Mouse (Mus musculus) stomach, embryonic 14.5 days (tissue): ENCODE data around the gene Atoh8. TPM values are rescaled to one million over a fixed set of nuclear protein-coding genes. Genes with fewer than 3 reads are reported as not detected.
A peak's percentile ranks its signal among the peaks of the same experiment; 100 is the strongest.

ENCODE experiments used
- ATAC-seq: fragments of 200-750 bp; cut with Nextera tagmentation; 2 replicates; pipeline ENCODE4 v1.8.0; 2017; ENCODE audit warnings: low read depth, moderate TSS enrichment; ENCODE audit not compliant: insufficient number of reproducible peaks, insufficient read depth, low FRiP score
- H3K27ac ChIP-seq: fragments of 300-500 bp; sonication (generic); 2 replicates; pipeline ENCODE4 v1.5.1; 2014; ENCODE audit warnings: mild to moderate bottlenecking, low read length, moderate library complexity, mixed read lengths
- H3K27me3 ChIP-seq: fragments of 300-500 bp; sonication (generic); 2 replicates; pipeline ENCODE4 v1.6.1; 2014; ENCODE audit warnings: low read length, control low read depth, mixed read lengths; ENCODE audit not compliant: control insufficient read depth, insufficient read depth
- H3K36me3 ChIP-seq: fragments of 300-500 bp; sonication (generic); 2 replicates; pipeline ENCODE4 v1.6.1; 2014; ENCODE audit warnings: mild to moderate bottlenecking, control low read depth, low read length, moderate library complexity, mixed read lengths; ENCODE audit not compliant: control insufficient read depth, insufficient read depth
- H3K4me1 ChIP-seq: fragments of 300-500 bp; sonication (generic); 2 replicates; pipeline ENCODE4 v1.6.1; 2014; ENCODE audit warnings: low read length, control low read depth, mixed read lengths; ENCODE audit not compliant: control insufficient read depth, insufficient read depth
- H3K4me2 ChIP-seq: fragments of 300-500 bp; sonication (generic); replicated peaks from 2 replicates; pipeline ENCODE4 v1.6.1; 2014; ENCODE audit warnings: low read depth, low read length, control low read depth
- H3K4me3 ChIP-seq: fragments of 300-500 bp; sonication (generic); 2 replicates; pipeline ENCODE4 v1.5.1; 2014; ENCODE audit warnings: low read depth, low read length, control low read depth
- H3K9ac ChIP-seq: fragments of 300-500 bp; sonication (generic); replicated peaks from 2 replicates; pipeline ENCODE4 v1.6.1; 2014; ENCODE audit warnings: low read depth, mild to moderate bottlenecking, control low read depth, low read length, moderate library complexity, mixed read lengths
- H3K9me3 ChIP-seq: fragments of 300-500 bp; sonication (generic); 2 replicates; pipeline ENCODE4 v1.6.1; 2016; ENCODE audit warnings: low read depth, low read length, control low read depth; ENCODE audit not compliant: control insufficient read depth
- WGBS: fragments of 180-500 bp; shearing (Covaris S2); extraction: QIAGEN DNeasy Blood & Tissue Kit; methylation state at CpG from one replicate; pipeline ENCODE4 v1.1.7; 2014; 5-methylcytosine and 5-hydroxymethylcytosine counted together
- polyA plus RNA-seq: library from polyadenylated mRNA; unstranded; fragments of >200 nt; fragmentation: Nextera tagmentation; extraction: Ambion mirVana; gene quantifications from 2 replicates; pipeline ENCODE4 v1.2.1, GENCODE M21; 2014

Atoh8 gene
- polyA plus RNA-seq, 1 experiment from 2014 or later: 9.9 TPM

GRCm38 (mm10) chr6:72189061-72189863, 46.1 kb downstream of the Atoh8 start:
- Histone ChIP-seq H3K9ac (no peak overlapping the region; the same call in 1 of the 2 replicates), H3K27me3 (no peaks in the 10 kb centered on the region), H3K4me2 (peak overlapping the region; percentile 42), H3K36me3 (no peaks in the 10 kb centered on the region), H3K9me3 (no peaks in the 10 kb centered on the region), H3K4me1 (peaks cover 19% of the 10 kb centered on the region; the same call in 1 of the 2 replicates), H3K4me3 (peak overlapping the region; percentile 7; the same call in 1 of the 2 replicates), H3K27ac (peak overlapping the region; percentile 66; the same call in 1 of the 2 replicates)
- WGBS: 2% methylated on average over 29 of the region's 29 CpGs
- peak; percentile 51; the same call in 1 of the 2 replicates for ATAC-seq

- Histone ChIP-seq H3K9ac (no peak overlapping the region), H3K4me2 (no peak overlapping the region), H3K4me1 (peaks cover 19% of the 10 kb centered on the region; the same call in 1 of the 2 replicates), H3K9me3 (no peaks in the 10 kb centered on the region), H3K27ac (no peak overlapping the region), H3K27me3 (no peaks in the 10 kb centered on the region), H3K36me3 (no peaks in the 10 kb centered on the region), H3K4me3 (no peak overlapping the region)
- WGBS: 81% methylated on average over 6 of the region's 6 CpGs
- no peak for ATAC-seq
Measured at GRCm38 (mm10) chr6:72186809-72187208, 48.6 kb downstream of the Atoh8 start.

GRCm38 (mm10) chr6:72185893-72186490, 49.4 kb downstream of the Atoh8 start:
- Histone ChIP-seq H3K4me1 (peaks cover 19% of the 10 kb centered on the region; the same call in 1 of the 2 replicates), H3K9ac (no peak overlapping the region), H3K27ac (no peak overlapping the region), H3K36me3 (no peaks in the 10 kb centered on the region), H3K27me3 (no peaks in the 10 kb centered on the region), H3K4me3 (no peak overlapping the region), H3K4me2 (no peak overlapping the region), H3K9me3 (no peaks in the 10 kb centered on the region)
- ATAC-seq: no peak
- WGBS: 3% methylated on average over 6 of the region's 6 CpGs

- 79% methylated on average over 5 of the region's 5 CpGs for WGBS
- H3K4me2 ChIP-seq: no peak overlapping the region
- ATAC-seq: no peak
- peaks cover 7% of the 10 kb centered on the region; the same call in 1 of the 2 replicates for H3K4me1 ChIP-seq
- H3K27ac ChIP-seq: no peak overlapping the region
- H3K4me3 ChIP-seq: no peak overlapping the region
- no peaks in the 10 kb centered on the region for H3K36me3 ChIP-seq
- H3K9me3 ChIP-seq: no peaks in the 10 kb centered on the region
- no peak overlapping the region for H3K9ac ChIP-seq
- no peaks in the 10 kb centered on the region for H3K27me3 ChIP-seq
Measured at GRCm38 (mm10) chr6:72184576-72184975, 50.8 kb downstream of the Atoh8 start.

- Histone ChIP-seq H3K4me3 (no peak overlapping the region), H3K9ac (no peak overlapping the region), H3K4me1 (no peaks in the 10 kb centered on the region), H3K27me3 (no peaks in the 10 kb centered on the region), H3K36me3 (no peaks in the 10 kb centered on the region), H3K27ac (no peak overlapping the region; the same call in 1 of the 2 replicates), H3K9me3 (no peaks in the 10 kb centered on the region), H3K4me2 (no peak overlapping the region)
- ATAC-seq: 0 out of 2 replicates have a peak, but pooled peaks have one; percentile 64
- WGBS: 59% methylated on average over 12 of the region's 12 CpGs
Measured at GRCm38 (mm10) chr6:72179562-72180502, 55.5 kb downstream of the Atoh8 start.

- Histone ChIP-seq H3K9me3 (no peaks in the 10 kb centered on the region), H3K4me1 (no peaks in the 10 kb centered on the region), H3K4me2 (no peak overlapping the region), H3K27ac (no peak overlapping the region; the same call in 1 of the 2 replicates), H3K27me3 (no peaks in the 10 kb centered on the region), H3K36me3 (no peaks in the 10 kb centered on the region), H3K4me3 (no peak overlapping the region), H3K9ac (no peak overlapping the region)
- WGBS: 87% methylated on average over 3 of the region's 3 CpGs
- ATAC-seq: no peak
Measured at GRCm38 (mm10) chr6:72179006-72179405, 56.4 kb downstream of the Atoh8 start.

- H3K4me3 ChIP-seq: no peak overlapping the region
- no peaks in the 10 kb centered on the region for H3K4me1 ChIP-seq
- no peak overlapping the region for H3K9ac ChIP-seq
- H3K4me2 ChIP-seq: no peak overlapping the region
- 62% methylated on average over 3 of the region's 3 CpGs for WGBS
- no peak overlapping the region for H3K27ac ChIP-seq
- H3K9me3 ChIP-seq: no peaks in the 10 kb centered on the region
- H3K27me3 ChIP-seq: no peaks in the 10 kb centered on the region
- H3K36me3 ChIP-seq: no peaks in the 10 kb centered on the region
- ATAC-seq: no peak
Measured at GRCm38 (mm10) chr6:72177417-72177816, 58.0 kb downstream of the Atoh8 start.

- no peak overlapping the region for H3K4me3 ChIP-seq
- H3K27ac ChIP-seq: no peak overlapping the region
- 78% methylated on average over 5 of the region's 5 CpGs for WGBS
- H3K9ac ChIP-seq: no peak overlapping the region
- H3K9me3 ChIP-seq: no peaks in the 10 kb centered on the region
- no peak for ATAC-seq
- H3K27me3 ChIP-seq: no peaks in the 10 kb centered on the region
- H3K4me2 ChIP-seq: no peak overlapping the region
- no peaks in the 10 kb centered on the region for H3K36me3 ChIP-seq
- H3K4me1 ChIP-seq: no peaks in the 10 kb centered on the region
Measured at GRCm38 (mm10) chr6:72176004-72176403, 59.4 kb downstream of the Atoh8 start.
